Mouse (Mus musculus): ENCODE results near the gene Ccdc170. TPM values are rescaled to one million over a fixed set of nuclear protein-coding genes. Genes with fewer than 3 reads are reported as not detected.

The Ccdc170 gene
- polyA plus RNA-seq, 1 experiment from 2014 or later: 0.22 TPM

DNA sequence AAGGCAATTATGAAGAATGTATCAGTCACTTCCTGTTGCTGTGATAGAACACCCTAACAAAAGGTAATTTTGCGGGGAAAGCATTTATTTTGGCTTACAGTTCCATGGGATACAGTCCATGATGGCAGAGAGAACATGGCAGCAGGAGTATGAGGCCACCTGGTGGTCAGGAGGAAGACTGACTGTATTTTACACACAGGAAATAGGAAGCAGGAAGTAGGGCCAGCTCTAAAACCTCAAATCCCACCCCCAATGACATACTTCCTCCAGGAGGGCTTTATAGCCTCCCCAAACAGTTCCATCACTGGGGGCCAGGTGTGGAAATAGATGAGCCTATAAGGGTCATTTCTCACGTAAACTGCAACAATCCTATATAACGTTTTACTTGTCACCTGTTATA lies 39.8 kb downstream of the Ccdc170 start:
- Histone ChIP-seq H3K4me1 (no peaks in the 10 kb centered on the region), H3K27me3 (replicated peaks) (no peaks in the 10 kb centered on the region), H3K27ac (replicated peaks) (no peak overlapping the region), H3K36me3 (no peaks in the 10 kb centered on the region), H3K4me2 (no peak overlapping the region), H3K9ac (replicated peaks) (no peak overlapping the region), H3K4me3 (replicated peaks) (no peak overlapping the region), H3K9me3 (replicated peaks) (no peaks in the 10 kb centered on the region)
- no peak for ATAC-seq (ENCODE audit: low FRiP score)
- 94% methylated on average over 3 of the region's 3 CpGs for WGBS

DNA sequence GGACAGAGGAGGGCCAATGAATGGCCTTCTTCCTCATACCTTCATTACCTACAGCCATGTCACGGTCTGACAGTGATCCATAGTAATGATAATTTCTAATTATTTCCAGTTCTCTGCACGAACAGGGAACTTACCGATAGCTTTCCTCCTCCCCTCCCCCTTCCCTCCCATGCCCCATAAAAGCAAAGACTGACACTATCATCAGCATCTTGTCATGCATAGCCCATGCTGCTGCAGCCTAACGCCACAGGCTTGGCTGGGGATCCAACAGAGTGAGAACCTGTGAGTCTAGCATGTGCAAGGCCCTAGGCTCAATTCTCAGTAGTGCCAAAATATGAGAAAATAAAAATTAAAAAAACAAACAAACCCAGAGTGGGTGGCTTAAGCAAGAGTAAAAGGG lies 40.8 kb downstream of the Ccdc170 start:
- 31% methylated on average over 4 of the region's 4 CpGs for WGBS
- Histone ChIP-seq H3K27ac (replicated peaks) (no peak overlapping the region), H3K4me3 (replicated peaks) (no peak overlapping the region), H3K9me3 (replicated peaks) (no peaks in the 10 kb centered on the region), H3K9ac (replicated peaks) (no peak overlapping the region), H3K27me3 (replicated peaks) (no peaks in the 10 kb centered on the region), H3K4me2 (no peak overlapping the region), H3K36me3 (no peaks in the 10 kb centered on the region), H3K4me1 (no peaks in the 10 kb centered on the region)
- no peak for ATAC-seq (ENCODE audit: low FRiP score)

DNA sequence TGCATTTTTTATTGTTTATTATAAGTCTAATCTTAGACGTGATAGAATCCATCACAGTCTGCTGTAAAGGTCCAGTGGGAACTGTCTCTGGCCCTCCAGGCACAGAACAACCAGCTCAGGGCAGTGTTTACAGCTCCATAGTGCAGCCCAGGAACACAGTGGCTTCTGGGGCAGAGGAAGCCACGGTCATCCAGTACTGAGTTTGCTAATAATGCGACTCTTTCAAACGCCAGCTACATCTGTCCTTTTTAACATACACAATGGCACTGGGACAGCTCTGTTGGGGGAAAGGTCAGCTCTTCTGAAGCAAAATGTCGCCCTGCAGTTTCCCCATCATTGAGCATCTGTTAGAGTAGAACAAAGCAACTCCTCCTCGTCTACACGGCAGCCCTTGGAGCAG lies 45.7 kb downstream of the Ccdc170 start:
- no peak for ATAC-seq (ENCODE audit: low FRiP score)
- Histone ChIP-seq H3K36me3 (no peaks in the 10 kb centered on the region), H3K27me3 (replicated peaks) (no peaks in the 10 kb centered on the region), H3K9me3 (replicated peaks) (no peaks in the 10 kb centered on the region), H3K9ac (replicated peaks) (no peak overlapping the region), H3K4me1 (no peaks in the 10 kb centered on the region), H3K4me2 (no peak overlapping the region), H3K27ac (replicated peaks) (no peak overlapping the region), H3K4me3 (replicated peaks) (no peak overlapping the region)
- 13% methylated on average over 7 of the region's 7 CpGs for WGBS

DNA sequence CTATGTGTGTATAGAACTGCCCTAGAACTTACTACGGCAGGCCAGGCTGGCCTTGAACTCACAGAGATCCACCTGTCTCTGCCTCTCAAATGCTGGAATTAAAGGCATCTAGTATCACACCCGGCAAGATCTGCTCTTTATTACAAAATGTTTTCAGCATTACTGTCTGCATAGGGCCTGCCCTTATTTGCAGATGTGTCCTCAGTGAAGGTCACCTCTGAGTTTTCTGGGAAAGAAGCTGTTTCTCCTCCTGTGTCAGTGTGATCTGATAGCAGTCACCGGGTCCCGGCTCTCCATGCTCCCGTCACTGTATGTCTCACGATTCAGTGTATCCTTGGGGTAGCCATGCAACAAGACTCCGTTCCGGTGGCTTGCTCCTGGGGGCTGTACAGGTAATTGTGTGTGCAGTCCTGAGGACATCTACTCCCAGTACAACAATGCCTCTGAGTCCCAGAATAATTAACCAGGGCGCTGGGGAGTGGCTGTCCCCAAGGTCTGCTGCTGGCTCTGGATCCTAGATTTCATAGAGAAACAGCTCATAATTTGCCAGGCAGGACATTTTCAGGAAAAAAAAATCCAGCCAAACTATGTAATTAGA lies 48.4 kb downstream of the Ccdc170 start:
- 76% methylated on average over 9 of the region's 9 CpGs for WGBS
- H3K4me1 ChIP-seq: no peaks in the 10 kb centered on the region
- no peak overlapping the region for H3K9ac ChIP-seq (replicated peaks)
- ATAC-seq (ENCODE audit: low FRiP score): no peak
- H3K9me3 ChIP-seq (replicated peaks): no peaks in the 10 kb centered on the region
- no peaks in the 10 kb centered on the region for H3K27me3 ChIP-seq (replicated peaks)
- H3K27ac ChIP-seq (replicated peaks): no peak overlapping the region
- H3K36me3 ChIP-seq: no peaks in the 10 kb centered on the region
- H3K4me3 ChIP-seq (replicated peaks): no peak overlapping the region
- H3K4me2 ChIP-seq: no peak overlapping the region

DNA sequence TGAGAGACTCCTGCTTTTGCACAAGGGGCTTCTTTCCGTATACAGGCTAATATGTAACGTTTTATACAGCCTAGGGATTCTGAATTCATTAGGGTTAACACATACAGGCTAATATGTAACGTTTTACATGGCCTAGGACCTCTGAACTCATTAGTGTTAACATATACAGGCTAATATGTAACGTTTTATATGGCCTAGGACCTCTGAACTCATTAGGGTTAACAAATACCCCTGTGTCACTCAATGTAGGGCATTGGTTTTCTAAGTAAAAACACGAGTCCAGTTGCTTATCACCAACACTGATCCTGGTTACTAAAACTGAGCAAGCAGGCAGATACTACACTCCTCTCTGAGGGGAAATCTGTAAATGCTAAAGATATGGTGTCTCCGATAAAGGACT lies 49.6 kb downstream of the Ccdc170 start:
- no peaks in the 10 kb centered on the region for H3K27me3 ChIP-seq (replicated peaks)
- no peaks in the 10 kb centered on the region for H3K36me3 ChIP-seq
- 76% methylated on average over 6 of the region's 6 CpGs for WGBS
- H3K9ac ChIP-seq (replicated peaks): no peak overlapping the region
- no peak overlapping the region for H3K4me3 ChIP-seq (replicated peaks)
- no peak overlapping the region for H3K4me2 ChIP-seq
- H3K27ac ChIP-seq (replicated peaks): no peak overlapping the region
- no peaks in the 10 kb centered on the region for H3K9me3 ChIP-seq (replicated peaks)
- ATAC-seq (ENCODE audit: low FRiP score): no peak
- H3K4me1 ChIP-seq: no peaks in the 10 kb centered on the region

DNA sequence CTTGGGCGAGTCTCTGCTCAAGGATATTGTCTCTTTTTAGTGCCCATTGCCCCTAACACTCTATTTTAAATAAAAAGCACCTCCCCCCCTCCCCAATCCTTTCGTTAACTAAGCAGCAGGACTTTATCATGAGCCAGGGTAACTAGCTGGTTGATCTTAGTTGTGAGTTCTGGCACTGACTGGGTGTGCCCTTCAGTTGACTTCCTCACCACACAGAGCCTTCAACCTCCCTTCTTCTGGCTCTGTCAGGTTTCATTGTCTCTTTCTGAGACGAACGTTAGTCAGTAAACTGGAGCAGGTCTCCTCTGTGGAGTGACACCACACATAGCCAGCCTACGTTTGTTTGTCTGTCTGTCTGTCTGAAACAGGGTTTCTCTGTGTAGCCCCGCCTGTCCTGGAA lies 50.4 kb downstream of the Ccdc170 start:
- H3K9ac ChIP-seq (replicated peaks): no peak overlapping the region
- no peaks in the 10 kb centered on the region for H3K36me3 ChIP-seq

DNA sequence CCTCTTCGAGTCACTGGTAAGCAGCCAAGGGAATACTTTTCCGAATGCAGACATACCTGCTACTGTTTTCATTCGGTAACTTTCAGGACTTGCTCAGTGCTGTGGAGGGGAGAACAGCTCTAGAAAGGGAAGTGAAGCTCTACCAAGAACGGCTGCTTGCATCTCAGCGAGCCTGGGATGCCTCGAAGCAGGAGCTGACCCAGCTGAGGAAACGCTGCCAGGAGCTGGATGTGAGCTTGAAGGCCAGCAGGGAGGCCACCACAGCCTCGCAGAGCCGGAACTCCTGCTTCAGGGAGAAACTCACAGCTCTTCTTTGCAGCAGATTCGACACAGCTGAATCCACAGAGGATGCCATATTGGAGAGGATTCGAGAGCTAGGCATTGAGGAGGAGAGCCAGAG lies 51.6 kb downstream of the Ccdc170 start:
- Histone ChIP-seq H3K4me1 (no peaks in the 10 kb centered on the region), H3K4me3 (replicated peaks) (no peak overlapping the region), H3K9ac (replicated peaks) (no peak overlapping the region), H3K9me3 (replicated peaks) (no peaks in the 10 kb centered on the region), H3K27ac (replicated peaks) (no peak overlapping the region), H3K36me3 (no peaks in the 10 kb centered on the region), H3K4me2 (no peak overlapping the region), H3K27me3 (replicated peaks) (no peaks in the 10 kb centered on the region)
- WGBS: 87% methylated on average over 11 of the region's 11 CpGs
- ATAC-seq (ENCODE audit: low FRiP score): no peak

More for the DNA sequence above, 50.4 kb downstream of the Ccdc170 start:
- Histone ChIP-seq H3K4me2 (no peak overlapping the region), H3K27me3 (replicated peaks) (no peaks in the 10 kb centered on the region), H3K4me1 (no peaks in the 10 kb centered on the region), H3K27ac (replicated peaks) (no peak overlapping the region), H3K9me3 (replicated peaks) (no peaks in the 10 kb centered on the region), H3K4me3 (replicated peaks) (no peak overlapping the region)
- ATAC-seq (ENCODE audit: low FRiP score): no peak
- WGBS: 69% methylated on average over 6 of the region's 6 CpGs

DNA sequence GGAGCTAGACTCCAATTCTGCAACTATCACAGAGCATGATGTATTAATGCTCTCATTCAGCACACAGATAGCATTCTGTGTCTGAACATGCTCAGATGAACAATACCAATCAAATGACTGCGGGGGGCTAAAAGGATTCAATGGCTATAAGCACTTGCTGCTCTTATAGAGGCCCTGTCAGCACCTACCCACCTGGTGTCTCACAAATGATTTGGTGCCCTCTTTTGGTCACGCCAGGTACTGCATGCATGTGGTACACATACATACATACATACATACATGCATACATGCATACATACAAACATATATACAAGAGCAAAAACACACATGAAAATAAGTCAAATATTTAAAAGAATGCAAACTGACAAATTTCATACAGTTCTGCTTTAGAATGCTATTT lies 63.2 kb downstream of the Ccdc170 start:
- H3K4me1 ChIP-seq: no peaks in the 10 kb centered on the region
- 89% methylated on average over 2 of the region's 2 CpGs for WGBS
- no peak overlapping the region for H3K4me3 ChIP-seq (replicated peaks)
- H3K27me3 ChIP-seq (replicated peaks): no peaks in the 10 kb centered on the region
- H3K9ac ChIP-seq (replicated peaks): no peak overlapping the region
- no peaks in the 10 kb centered on the region for H3K36me3 ChIP-seq
- ATAC-seq (ENCODE audit: low FRiP score): no peak
- no peaks in the 10 kb centered on the region for H3K9me3 ChIP-seq (replicated peaks)
- H3K4me2 ChIP-seq: no peak overlapping the region
- H3K27ac ChIP-seq (replicated peaks): no peak overlapping the region

DNA sequence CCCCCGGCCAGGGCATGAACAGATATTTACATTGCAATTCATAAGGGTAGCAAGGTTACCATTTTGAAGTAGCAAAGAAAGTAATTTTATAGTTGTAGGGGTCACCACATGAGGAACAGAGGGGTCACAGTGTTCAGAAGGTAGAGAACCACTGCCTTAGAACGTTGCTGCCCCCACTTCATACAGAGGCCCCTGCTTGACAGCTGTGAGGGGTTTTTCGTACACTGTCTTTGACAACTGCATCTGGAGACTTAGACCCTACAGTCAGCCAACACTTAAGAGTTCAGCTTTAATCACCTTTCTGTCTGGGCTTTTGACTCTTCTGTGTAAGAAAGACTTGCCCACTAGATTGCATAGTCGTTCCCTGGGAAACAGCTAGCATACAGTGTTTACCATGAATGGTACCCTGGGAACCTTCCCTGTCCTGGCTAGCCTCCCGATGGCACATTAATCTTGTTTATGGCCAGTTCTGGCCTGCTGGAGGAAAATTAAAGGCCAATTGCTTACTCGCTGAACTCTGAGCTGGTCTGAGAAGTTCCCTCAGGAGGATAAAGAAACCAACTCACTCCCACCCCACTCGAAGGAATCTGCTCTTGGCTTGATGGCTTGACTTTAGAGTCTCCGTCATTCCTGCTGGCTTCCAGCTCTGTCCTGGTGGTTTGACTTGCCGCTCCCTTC lies 71.3 kb downstream of the Ccdc170 start:
- H3K36me3 ChIP-seq: no peaks in the 10 kb centered on the region
- no peaks in the 10 kb centered on the region for H3K27me3 ChIP-seq (replicated peaks)
- peak; percentile 89 for ATAC-seq (ENCODE audit: low FRiP score)
- peaks cover 21% of the 10 kb centered on the region; the same call in 1 of the 2 replicates for H3K4me1 ChIP-seq
- no peak overlapping the region for H3K4me2 ChIP-seq
- H3K4me3 ChIP-seq (replicated peaks): no peak overlapping the region
- H3K9ac ChIP-seq (replicated peaks): no peak overlapping the region
- 22% methylated on average over 9 of the region's 9 CpGs for WGBS
- H3K9me3 ChIP-seq (replicated peaks): no peaks in the 10 kb centered on the region
- peak overlapping the region; percentile 7; the same call in 1 of the 2 replicates for H3K27ac ChIP-seq (replicated peaks)

DNA sequence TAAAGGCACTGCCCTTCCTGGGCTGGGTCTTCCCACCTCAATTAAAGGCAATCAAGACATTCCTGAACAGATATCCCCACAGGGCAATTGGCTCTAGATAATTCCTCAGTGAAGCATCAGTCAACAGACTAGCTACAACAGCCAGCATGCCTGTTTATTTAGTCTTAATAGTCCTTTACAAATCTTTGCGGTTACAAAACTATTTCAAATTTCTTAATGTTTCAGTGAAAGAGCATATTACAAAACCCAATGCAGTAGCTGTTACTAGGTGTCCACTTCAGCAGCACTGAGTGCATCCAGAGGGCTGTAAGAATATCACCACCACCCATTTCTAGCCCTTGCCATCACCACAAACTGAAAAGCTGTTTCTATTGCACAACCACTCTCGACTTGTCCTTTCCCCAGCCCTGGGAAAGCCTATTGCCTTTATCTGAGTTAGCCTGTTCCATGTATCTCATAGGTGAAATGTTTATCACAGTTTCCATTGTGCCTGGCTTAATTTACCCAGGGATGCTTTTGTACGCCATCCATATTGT lies 74.6 kb downstream of the Ccdc170 start:
- Histone ChIP-seq H3K27ac (replicated peaks) (no peak overlapping the region), H3K9me3 (replicated peaks) (no peaks in the 10 kb centered on the region), H3K27me3 (replicated peaks) (no peaks in the 10 kb centered on the region), H3K4me3 (replicated peaks) (no peak overlapping the region), H3K36me3 (no peaks in the 10 kb centered on the region), H3K4me1 (peaks cover 21% of the 10 kb centered on the region; the same call in 1 of the 2 replicates), H3K4me2 (no peak overlapping the region), H3K9ac (replicated peaks) (no peak overlapping the region)
- ATAC-seq (ENCODE audit: low FRiP score): no peak
- WGBS: 83% methylated on average over 3 of the region's 3 CpGs

- no peaks in the 10 kb centered on the region for H3K9me3 ChIP-seq (replicated peaks)
- no peak overlapping the region for H3K9ac ChIP-seq (replicated peaks)
- no peak overlapping the region for H3K4me2 ChIP-seq
- no peak overlapping the region for H3K4me3 ChIP-seq (replicated peaks)
- no peak for ATAC-seq (ENCODE audit: low FRiP score)
- H3K4me1 ChIP-seq: 0 out of 2 replicates have a peak, but pooled peaks cover under 1% of the 10 kb centered on the region
- WGBS: 42% methylated on average over 4 of the region's 4 CpGs
- no peaks in the 10 kb centered on the region for H3K36me3 ChIP-seq
- H3K27me3 ChIP-seq (replicated peaks): no peaks in the 10 kb centered on the region
- H3K27ac ChIP-seq (replicated peaks): no peak overlapping the region
Measured at GRCm38 (mm10) chr10:4559132-4559531, 76.8 kb downstream of the Ccdc170 start.

DNA sequence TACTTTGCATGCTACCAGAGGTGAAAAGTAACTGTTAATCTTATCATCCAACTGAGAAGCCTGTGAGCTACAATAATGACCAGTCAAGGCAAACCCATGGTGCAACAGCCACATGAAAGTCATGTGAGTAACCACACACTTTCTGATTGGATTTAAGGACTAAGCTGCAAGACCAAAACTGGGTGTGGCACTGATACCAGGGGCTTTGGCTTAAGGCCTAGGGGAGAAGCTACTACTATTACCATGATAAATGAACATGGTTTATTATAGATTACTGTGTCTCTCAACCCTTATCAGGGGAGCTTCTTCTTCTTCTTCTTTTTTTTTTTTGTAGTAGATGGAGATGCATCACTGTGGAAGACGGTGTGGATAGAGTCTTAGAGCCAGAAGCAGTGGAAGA lies 82.8 kb downstream of the Ccdc170 start:
- ATAC-seq (ENCODE audit: low FRiP score): no peak
- WGBS: 96% methylated on average over 1 of the region's 1 CpGs
- no peak overlapping the region for H3K4me3 ChIP-seq (replicated peaks)
- H3K27me3 ChIP-seq (replicated peaks): no peaks in the 10 kb centered on the region
- no peaks in the 10 kb centered on the region for H3K36me3 ChIP-seq
- no peaks in the 10 kb centered on the region for H3K9me3 ChIP-seq (replicated peaks)
- H3K27ac ChIP-seq (replicated peaks): no peak overlapping the region
- H3K4me2 ChIP-seq: no peak overlapping the region
- no peaks in the 10 kb centered on the region for H3K4me1 ChIP-seq
- no peak overlapping the region for H3K9ac ChIP-seq (replicated peaks)

Measured in neural tube, embryonic 15.5 days (tissue).